Mouse (Mus musculus) embryonic fibroblast, embryonic 13.5 days (primary cell): ENCODE results near the gene Thada.

ENCODE experiments used
- CTCF ChIP-seq: IDR thresholded peaks from 2 replicates; pipeline ENCODE4 v1.5.1; 2011; ENCODE audit warnings: mild to moderate bottlenecking, control low read depth, low read length, moderate library complexity, borderline replicate concordance; ENCODE audit not compliant: insufficient read depth
- POLR2A ChIP-seq: IDR thresholded peaks from 2 replicates; pipeline ENCODE4 v1.6.1; 2011; ENCODE audit warnings: low read depth, mild to moderate bottlenecking, control low read depth, low read length, moderate library complexity

GRCm38 (mm10) chr17:84386176-84386575, 79.8 kb downstream of the Thada start:
- TF ChIP-seq POLR2A (no peak), CTCF (no peak)
